Mouse (Mus musculus) thymus, postnatal 25 days (tissue): ENCODE results near the gene Pigo.
"Not testable (repeated sequence)": the region's sequence is repeated elsewhere in the genome, so short reads cannot be mapped to it uniquely, and the experiment has no call there.

Source experiments
- DNase-seq: peaks from one replicate; pipeline ENCODE4 v3.0.0; 2022

The Pigo gene

GRCm38 (mm10) chr4:43000141-43000986, 25.3 kb downstream of the Pigo start, which contains the start of gene Vcp:
Vcp (minus strand) TSS chr4:43000507.
- DNase-seq: peak; percentile 99

GRCm38 (mm10) chr4:42999451-43000140, 26.0 kb downstream of the Pigo start:
- DNase-seq: peak; percentile 75

- DNase-seq: no peak
These were observed 27.6 kb downstream of the Pigo start for GRCm38 (mm10) chr4:42998022-42998421.

GRCm38 (mm10) chr4:42988296-42988695, 37.3 kb downstream of the Pigo start:
- DNase-seq: no peak

- not testable (repeated sequence) for DNase-seq
These were observed 45.2 kb downstream of the Pigo start for GRCm38 (mm10) chr4:42980467-42980866.

DNA sequence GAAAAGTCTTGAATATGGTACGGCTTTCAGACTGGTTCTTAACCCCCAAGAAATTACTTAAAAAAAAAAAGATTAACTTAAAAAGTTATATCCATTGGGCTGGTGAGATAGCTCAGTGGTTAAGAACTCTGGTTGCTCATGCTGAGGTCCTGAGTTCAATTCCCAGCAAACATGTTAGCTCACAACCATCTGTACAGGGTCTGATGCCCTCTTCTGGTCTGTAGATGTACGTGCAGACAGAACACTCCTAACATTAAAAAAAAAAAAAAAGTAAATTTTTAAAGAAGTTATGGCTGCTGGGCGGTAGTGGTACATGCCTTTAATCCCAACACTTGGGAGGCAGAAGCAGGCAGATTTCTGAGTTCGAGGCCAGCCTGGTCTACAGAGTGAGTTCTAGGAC, 47.6 kb downstream of the Pigo start:
- no peak for DNase-seq

DNA sequence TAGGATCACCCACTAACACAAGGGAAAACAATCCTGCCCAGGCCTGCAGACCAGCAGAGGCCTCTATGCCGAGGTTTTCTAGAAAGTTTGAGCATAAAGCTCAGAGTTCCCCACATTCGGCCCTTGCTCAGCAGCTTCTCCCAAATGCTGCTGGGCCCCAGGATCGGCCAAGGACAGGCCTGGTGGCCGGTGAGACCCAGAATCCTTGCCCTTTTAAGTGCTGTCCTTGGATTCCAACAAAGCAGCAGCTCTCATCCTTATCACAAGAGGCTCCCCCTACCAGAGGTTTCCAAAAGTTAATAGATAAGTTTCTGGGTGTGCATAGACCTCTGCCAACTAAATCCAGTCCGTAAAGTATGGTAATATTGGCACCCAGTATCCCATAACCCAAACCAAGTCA, 51.8 kb downstream of the Pigo start:
- no peak for DNase-seq

DNA sequence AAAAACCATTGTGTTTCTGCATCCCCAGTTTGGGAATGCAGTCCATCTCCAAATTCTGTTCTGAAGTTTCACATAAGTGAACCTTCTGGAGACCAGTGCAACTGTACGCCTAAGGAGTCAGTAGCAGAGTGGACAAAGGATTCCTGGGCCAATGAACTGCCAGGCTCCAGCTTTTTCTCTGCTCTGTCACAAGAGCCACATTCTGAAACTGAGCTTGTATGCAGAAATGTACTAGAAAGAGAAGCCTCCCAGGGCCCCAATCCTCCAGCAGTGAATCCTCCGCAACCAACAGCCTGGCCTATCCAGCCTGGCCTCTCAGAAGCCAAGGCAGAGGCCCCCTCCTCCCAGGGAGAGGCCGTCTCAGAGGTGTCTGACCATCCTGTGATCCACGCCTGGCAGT, 52.7 kb downstream of the Pigo start:
- DNase-seq: no peak

DNA sequence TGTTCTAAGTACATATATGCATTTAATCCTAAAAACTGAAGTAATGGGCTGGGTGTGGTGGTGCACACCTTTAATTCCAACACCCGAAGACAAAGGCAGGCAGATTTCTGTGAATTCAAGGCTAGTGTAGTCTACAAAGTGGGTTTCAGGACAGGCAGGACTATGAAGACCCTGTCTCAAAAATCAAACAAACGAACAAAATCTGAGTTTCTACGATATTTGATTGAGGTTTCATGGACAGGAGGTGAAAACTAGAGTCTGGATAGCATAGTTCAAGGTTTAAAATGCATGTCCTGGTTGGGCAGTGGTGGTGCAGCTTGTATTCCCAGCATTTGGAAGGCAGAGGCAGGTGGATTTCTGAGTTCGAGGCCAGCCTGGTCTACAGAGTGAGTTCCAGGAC, 56.3 kb downstream of the Pigo start, which contains the start of gene 1700022I11Rik:
Gene 1700022I11Rik (plus strand): TSS at position 301 of the 400 bp plus-strand sequence.
- no peak for DNase-seq
